Mouse (Mus musculus): ENCODE results near the gene Pacsin1.

Pacsin1 gene

GRCm38 (mm10) chr17:27726527-27726926, 71.2 kb downstream of the Pacsin1 start:
- no peak for DNase-seq

DNA sequence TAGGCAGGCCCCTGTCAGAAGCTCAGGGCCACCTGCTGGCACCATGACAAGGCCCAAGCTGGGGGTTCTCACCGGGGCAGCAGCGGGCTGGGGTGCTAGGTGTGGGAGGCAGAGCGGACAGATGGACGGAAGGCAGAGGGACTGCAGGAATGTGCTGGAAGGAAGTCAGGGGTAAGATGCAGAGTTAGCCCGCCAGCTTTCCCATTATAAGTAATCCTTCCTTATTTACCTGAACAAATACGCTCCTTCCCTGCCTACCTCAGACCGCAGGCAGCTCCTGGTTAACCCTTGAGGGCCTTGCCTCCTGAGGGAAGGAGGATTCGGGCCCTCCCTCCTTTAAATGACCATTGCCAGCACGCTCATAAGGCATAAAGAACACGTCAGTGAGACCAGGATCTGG, 73.5 kb downstream of the Pacsin1 start, which contains the start of gene Spdef:
Gene Spdef (minus strand): TSS at position 186 of the 400 bp plus-strand sequence.
- DNase-seq = no peak

- no peak for DNase-seq
These were observed 76.8 kb downstream of the Pacsin1 start for GRCm38 (mm10) chr17:27732152-27732551.

GRCm38 (mm10) chr17:27732694-27733093, 77.4 kb downstream of the Pacsin1 start:
- DNase-seq = no peak

DNA sequence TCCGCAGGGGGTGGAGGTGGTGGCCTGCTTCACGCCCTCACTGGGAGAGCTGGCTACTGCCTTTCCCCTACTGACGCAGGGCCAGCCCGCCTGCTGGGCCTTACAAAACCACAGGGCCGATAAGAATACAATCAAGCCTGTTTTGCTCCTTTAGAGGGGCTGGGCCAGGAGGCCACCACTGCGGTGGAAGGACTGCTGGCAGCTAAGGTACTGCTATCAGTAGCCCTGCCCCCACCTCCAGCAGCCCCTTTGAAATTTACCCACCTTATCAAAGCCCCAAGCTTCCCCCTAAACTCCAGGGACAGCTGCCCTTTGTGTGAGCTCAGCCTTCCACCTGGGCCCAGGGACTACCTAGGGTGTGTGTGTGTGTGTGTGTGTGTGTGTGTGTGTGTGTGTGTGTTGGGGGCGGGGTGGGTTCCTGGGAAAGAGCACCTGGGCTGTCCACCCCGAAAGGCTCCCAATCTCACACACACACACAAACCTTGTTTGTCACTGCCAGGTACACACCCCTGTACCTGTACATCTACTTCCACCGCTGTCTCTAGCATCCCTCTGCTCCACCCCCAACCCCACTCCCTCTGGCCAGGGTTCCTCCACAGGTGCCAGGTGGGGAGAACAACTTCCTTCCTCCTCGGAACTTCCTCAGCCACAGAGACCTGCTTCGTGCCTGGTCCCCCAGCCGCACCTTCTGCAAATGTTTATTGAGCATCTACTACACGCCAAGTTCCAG, 79.2 kb downstream of the Pacsin1 start:
- DNase-seq = no peak

DNA sequence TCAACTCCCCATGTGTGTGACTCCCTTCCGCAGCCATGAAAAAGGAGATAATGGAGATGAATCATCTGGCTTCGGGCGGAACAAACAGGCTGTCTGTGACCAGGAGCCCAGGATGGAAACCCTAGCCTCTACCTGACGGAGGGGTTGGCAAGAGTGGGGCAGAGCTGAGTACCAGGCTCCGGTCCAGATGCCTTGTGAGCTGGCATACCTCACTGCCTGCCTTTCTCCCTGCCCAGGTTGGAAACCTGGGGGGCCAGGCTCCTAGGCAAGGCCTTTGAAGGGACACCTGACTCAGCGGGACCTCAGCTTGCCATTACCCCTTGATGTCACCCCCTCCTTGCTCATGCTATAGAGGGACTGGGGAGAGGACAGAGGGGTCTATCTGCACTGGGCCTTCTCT, 85.7 kb downstream of the Pacsin1 start:
- no peak for DNase-seq

- DNase-seq = no peak
These were observed 91.1 kb downstream of the Pacsin1 start for GRCm38 (mm10) chr17:27746446-27746845.

- DNase-seq = no peak
These were observed 92.8 kb downstream of the Pacsin1 start for GRCm38 (mm10) chr17:27748123-27748522.

GRCm38 (mm10) chr17:27750451-27750942, 95.2 kb downstream of the Pacsin1 start:
- DNase-seq = no peak

- no peak for DNase-seq
These were observed 96.2 kb downstream of the Pacsin1 start for GRCm38 (mm10) chr17:27751314-27752202.

DNA sequence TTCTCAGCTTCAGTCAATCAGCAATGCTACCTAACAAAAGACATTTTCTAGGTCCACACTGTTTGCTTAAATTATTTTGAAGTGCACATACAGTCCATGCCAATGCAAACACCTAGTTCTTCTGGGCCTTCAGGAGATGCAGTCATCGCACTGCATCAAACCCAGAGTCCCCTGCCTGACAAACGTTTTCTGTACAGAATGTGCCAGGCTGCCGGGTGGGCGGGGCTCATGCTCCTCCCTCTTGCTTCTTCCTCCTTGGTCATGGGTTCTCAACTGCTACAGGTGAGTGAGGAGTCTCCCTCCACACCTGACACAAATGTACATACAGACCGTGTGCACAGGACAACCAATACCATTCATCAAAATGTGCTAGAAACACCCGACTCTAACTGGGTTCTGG, 104.9 kb downstream of the Pacsin1 start:
- no peak for DNase-seq

All from kidney, adult 11 months (tissue).